Mouse (Mus musculus): ENCODE data around the gene Vps45. TPM values are rescaled to one million over a fixed set of nuclear protein-coding genes. Genes with fewer than 3 reads are reported as not detected.

Vps45 gene
- total RNA-seq, 2 experiments from 2014 or later = 34.3 to 37.3 TPM

DNA sequence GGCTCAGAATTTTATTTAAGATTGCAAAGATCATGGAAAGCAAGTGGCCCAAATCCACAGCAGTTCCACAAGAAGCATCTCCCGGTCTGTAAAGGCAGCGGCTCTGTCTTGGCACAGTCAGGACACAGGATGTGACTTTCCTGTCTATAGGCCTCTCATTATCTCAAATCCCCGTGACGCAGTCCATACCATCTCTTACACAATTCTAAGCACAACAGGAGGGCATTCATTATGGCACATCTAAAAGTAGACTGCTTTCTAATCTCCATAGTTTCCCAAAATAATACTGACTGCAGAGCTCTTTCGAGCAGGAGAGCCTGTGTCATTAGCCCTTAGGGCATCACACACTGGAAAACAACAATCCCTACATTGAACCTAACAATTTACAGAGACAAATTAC lies 45.5 kb downstream of the Vps45 start:
- no peak for DNase-seq (ENCODE audit: low spot score in 2 of 2)
- intact Hi-C loops (cut with DNase I) = no loop called here

DNA sequence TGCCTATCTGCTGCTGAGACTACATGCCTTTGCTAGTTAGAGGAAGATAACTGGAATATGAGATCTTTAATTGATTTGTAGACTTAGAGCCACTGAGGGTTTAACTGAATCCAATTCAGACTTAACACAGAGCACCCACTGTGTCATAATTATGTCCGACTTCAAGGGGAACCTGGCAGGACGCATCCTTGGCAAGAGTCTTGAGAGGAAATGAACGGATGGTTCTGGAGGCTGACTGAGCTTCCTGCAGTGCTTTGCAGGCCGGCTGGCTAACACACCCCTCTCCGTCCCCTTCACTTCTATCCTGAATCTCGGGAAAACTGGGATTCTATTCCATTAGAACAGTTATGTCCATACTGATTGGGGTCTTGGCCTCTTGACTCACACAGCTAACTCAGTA lies 49.8 kb downstream of the Vps45 start:
- intact Hi-C loops (cut with DNase I) = no loop called here
- DNase-seq (ENCODE audit: low spot score in 2 of 2) = no peak

DNA sequence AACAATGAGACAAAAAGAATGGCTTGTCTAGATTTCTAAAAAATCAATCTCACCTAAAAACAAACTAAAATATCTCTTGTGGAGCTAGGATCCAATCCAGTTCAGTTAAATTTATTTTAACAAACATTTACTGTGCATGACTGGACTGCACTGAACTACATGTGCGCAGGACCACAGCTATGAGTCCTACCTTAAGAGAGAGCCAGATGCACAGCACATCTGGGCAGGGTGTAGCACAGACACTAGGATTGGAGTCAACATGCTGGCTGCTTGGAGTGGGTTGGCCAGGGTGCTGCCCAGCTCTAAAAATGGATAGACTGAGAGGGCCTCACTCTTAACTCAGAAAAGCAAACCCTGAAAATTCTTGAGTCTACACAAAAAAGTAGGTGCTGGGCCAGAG lies 56.7 kb downstream of the Vps45 start:
- intact Hi-C loops (cut with DNase I) = no loop called here
- DNase-seq (ENCODE audit: low spot score in 2 of 2) = no peak

DNA sequence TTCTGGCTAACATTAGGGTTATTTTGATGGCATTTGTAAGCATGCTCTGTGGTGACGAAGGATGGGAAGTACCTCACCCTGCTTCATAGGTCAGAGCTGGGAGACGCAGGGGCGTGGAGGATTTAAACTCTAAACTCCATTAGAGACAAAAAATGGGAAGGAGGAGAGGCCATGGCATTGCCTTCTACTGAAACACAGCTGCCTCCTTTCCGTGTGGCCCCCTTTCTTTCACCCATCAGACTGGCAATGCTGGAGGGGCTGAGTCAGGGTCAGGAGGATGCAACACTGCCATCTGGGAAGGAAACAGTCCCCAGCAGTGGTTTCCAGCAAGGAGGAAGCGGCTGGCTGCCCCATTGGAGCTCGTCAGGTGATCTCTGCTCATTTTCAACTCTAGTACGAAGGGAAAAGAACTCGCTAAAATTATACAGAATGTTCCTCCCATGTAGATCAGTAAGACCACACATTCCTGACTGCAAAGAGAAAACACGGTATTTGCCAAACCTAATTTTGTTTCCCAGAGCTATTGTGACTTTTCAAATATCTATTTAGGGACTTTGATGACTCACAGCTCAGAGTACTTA lies 57.3 kb downstream of the Vps45 start:
- DNase-seq (ENCODE audit: low spot score in 2 of 2) = peak in 1 of 2 experiments; percentile 78
- intact Hi-C loops (cut with DNase I) = no loop called here

DNA sequence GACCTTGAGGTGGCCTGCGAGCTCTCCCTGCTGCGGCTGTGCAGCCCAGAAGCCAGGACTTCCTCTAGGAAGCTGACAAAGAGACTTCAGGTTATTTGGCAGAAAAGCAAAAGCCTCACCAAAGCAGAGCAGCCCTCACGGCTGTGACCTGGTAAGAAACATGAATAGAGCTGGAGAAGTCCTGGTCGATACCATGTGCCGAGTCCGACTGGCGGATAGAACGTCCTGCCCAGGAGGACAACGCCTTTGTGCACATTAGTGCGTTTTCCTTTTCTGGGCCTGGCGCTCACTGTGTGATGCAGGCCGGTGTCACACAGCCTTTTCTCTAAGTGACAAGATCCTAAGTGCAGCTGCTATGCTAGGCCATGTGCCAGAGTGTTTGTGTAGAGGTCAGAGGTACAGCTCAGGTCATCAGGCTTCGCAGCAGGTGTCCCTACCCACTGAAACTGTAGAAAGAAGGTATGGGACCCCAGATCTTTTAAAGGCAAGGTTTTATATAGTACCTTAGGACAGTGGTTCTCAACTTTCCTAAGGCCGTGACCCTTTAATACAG lies 58.1 kb downstream of the Vps45 start:
- no peak for DNase-seq (ENCODE audit: low spot score in 2 of 2)
- intact Hi-C loops (cut with DNase I) = no loop called here

DNA sequence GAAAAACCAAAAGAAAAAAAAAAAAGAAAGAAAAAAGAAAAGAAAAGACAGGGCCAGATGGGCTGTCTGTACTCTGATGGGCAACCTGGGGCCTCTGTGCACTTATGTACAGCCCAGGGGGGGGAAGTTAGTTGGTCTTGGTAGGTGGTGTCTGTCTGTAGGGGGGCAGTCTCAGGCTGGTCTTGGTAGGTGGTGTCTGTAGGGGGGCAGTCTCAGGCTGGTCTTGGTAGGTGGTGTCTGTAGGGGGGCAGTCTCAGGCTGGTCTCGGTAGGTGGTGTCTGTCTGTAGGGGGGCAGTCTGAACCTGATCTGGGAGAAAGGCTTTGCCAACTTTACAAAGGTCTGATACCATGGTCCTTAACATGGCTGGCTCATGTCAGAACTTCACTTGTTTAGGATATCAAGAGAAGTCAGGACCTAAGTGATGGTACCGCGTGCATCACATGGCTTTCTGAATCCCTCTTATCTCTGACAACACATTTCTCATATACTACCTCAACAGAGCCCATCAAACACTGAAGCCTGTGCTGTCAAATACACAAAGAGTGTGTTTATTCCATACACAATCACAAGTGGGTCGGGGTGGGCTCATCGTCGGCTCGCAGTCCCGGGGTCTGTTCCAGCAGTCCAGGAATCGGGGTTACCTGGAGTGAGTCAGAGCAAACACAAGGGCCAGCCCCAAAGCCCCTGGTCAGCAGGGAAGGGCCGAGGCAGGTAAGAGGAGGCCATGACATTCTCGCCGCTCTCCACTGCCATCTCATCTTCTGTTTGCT lies 58.8 kb downstream of the Vps45 start:
- no peak for DNase-seq (ENCODE audit: low spot score in 2 of 2)
- intact Hi-C loops (cut with DNase I) = no loop called here

DNA sequence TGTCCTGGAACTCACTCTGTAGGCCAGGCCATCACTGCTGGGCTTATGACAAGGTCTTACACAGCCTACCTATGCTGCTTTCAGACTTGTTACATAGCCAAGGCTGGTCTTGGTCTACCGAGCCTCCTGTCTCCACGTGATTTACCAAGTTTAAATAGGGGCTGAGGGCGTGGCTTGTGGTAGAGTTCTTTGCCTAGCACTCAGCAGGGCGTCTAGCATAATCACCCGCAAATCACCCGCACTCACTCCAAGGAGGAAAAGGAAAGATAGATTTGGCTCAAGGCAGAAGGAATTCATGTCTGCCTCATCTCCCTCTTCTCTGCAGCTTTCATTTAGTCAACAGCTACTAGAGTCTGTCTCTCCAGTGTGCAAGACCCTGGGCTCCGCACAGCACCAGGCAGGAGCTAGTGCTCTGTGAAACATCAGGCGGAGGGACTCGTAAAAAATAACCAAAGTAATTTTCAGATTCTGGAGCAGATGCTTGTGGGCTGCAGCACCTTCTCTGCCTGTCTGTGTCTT lies 61.0 kb downstream of the Vps45 start:
- intact Hi-C loops (cut with DNase I) = no loop called here
- peak; percentile 53 to 77 for DNase-seq (ENCODE audit: low spot score in 2 of 2)

- intact Hi-C loops (cut with DNase I) = no loop called here
- no peak for DNase-seq (ENCODE audit: low spot score in 2 of 2)
These were observed 61.7 kb downstream of the Vps45 start for GRCm38 (mm10) chr3:95996451-95997073.

GRCm38 (mm10) chr3:95995802-95996428 lies 62.4 kb downstream of the Vps45 start, which contains the start of gene Plekho1:
Plekho1 (minus strand) TSS chr3:95996001.
- intact Hi-C loops (cut with DNase I) = no loop called here
- peak in 1 of 2 experiments; percentile 77 for DNase-seq (ENCODE audit: low spot score in 2 of 2)

DNA sequence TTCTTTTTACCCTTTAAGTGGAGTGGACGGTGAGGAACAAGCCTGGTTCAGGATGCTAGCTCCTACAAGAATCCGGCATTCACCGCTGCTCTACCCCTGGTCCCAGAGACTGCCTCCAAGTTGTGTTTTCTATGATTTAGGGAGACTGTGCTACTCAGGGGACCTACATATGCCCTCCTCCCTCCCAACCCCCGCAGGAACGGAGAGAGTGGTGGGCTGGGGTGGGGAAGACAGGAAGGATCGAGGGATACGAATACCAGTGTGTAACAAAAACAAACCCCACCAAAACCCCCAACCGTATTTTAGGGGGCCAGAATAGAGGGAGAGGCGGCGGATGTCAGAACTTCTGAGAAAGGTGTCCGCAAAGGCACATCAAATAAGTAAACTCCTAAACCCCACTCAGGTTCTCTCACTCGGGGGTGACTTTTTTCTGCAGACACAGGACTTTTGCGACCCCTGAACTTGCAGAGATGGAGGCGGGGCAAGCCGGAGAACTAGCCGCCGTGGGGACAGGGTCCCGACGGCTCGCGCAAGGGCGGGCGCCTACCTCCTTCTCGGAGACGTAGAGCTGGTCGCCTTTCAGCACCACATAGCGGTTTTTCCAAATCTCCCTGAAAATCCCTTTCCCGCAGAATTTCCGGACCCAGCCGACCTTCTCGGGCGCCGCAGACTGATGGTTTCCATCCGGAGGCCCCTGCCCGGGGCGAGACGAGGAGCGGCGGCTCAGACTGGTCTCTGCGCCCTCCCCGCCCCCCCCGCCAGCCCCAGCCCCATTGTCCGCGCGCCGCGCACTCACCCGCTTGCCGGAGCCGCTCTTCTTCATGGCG lies 63.1 kb downstream of the Vps45 start:
- DNase-seq (ENCODE audit: low spot score in 2 of 2) = no peak
- intact Hi-C loops (cut with DNase I) = no loop called here

GRCm38 (mm10) chr3:95994381-95994846 lies 63.9 kb downstream of the Vps45 start:
- DNase-seq (ENCODE audit: low spot score in 2 of 2) = peak in 1 of 2 experiments; percentile 66

DNA sequence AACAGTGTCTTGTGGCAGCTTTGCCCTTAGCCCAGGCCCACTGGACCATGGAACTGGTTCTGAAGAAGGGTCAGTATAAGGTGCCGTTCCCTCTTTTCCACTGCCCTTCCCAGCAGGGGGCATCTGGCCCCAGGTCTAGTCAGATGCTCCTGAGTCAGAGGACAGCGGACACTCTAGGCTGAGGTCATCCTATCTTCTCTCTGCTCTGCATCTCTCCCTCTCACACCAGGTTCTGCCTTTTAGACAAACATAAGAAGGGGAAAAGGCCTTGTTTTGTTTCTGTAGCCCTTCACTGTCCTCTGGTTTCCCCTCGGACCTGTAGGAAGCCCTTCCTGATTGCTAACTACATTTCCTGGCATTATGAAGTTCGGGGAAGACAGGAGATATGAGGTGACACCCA lies 64.4 kb downstream of the Vps45 start:
- no peak for DNase-seq (ENCODE audit: low spot score in 2 of 2)
- intact Hi-C loops (cut with DNase I) = no loop called here

More at GRCm38 (mm10) chr3:95994381-95994846, 63.9 kb downstream of the Vps45 start:
- intact Hi-C loops (cut with DNase I) = no loop called here

GRCm38 (mm10) chr3:95992990-95993603 lies 65.2 kb downstream of the Vps45 start:
- no peak for DNase-seq (ENCODE audit: low spot score in 2 of 2)
- intact Hi-C loops (cut with DNase I) = no loop called here

DNA sequence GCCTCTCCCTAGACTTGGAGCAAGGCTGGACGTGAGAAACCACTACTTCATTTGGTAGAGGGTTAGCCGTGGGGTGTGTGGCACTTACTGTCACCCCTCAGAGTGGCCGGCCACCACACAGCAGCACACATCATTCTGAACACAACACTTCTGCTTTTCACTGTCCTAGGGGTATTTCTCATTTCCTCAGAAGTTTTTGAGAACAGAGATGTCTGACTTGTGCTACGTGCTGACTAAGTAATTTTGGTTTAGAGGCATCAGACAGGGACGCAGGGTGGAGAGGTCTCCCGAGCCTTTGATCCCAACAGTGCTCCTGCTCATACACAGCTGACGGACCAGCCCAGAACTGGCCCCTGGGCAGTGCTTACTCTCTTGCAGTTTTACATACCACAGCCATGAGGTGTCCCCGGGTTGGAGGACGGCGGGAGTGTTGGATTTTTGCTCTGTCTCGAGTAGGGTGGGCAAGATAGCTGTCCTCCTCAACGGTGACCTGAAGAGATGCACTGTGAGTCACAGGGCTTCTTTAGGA lies 67.8 kb downstream of the Vps45 start:
- no peak for DNase-seq (ENCODE audit: low spot score in 2 of 2)
- intact Hi-C loops (cut with DNase I) = no loop called here

DNA sequence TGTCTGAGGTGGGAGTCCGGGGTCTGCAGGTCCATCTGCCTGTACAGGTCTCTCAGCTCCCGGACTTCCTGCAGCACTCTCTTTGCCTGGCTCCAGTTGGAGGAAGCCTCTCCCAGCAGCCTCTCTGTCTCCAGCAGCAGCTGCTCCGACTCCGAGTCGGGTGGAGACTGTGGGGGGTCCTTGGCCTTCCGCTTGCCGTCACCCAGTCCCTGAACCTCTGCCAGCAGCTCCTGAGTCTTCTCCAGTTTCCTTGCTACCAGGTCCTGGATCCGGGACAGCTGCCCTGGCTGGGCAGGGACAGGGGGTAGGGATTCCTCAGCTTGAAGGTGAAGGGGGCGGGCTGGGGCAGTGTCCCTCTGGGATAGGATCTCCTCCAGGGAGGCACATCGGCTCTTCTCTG lies 69.3 kb downstream of the Vps45 start:
- intact Hi-C loops (cut with DNase I) = no loop called here
- DNase-seq (ENCODE audit: low spot score in 2 of 2) = no peak

DNA sequence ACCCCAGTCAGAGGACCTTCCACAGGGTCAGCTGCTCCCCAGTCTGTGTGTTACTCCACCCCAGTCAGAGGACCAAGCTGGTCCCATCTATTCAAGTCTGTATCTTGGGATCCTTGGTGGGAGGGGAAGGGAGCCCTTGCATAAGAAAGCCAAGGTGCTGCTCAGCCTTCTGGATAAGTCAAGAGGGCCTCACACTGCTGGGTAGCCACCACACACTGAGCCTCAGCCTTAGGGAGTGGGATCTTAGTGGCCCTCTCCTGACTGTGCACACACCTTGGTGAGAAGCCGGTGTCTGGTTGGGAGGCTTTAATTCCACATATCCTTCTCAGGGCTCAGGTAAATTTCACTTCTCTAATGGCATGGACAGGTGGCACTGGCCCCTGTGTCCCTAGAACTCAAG lies 70.1 kb downstream of the Vps45 start:
- DNase-seq (ENCODE audit: low spot score in 2 of 2) = no peak

GRCm38 (mm10) chr3:95987386-95988110 lies 70.7 kb downstream of the Vps45 start:
- DNase-seq (ENCODE audit: low spot score in 2 of 2) = peak in 1 of 2 experiments; percentile 46
- intact Hi-C loops (cut with DNase I) = no loop called here

More for the DNA sequence above, 70.1 kb downstream of the Vps45 start:
- intact Hi-C loops (cut with DNase I) = no loop called here

Measured in left cerebral cortex, postnatal 14 days (tissue).